Mouse (Mus musculus) small intestine, adult 2 months (tissue): ENCODE measurements at regions not wholly inside any gene's neighbourhood (a gene's known extent, or its start where the extent isn't known, plus 50 kb on each side); places are given as distances from the start of the nearest gene placed in this dataset.

ENCODE experiments used
- H3K27ac ChIP-seq: fragments of 200-500 bp; 2 replicates; pipeline ENCODE4 v1.5.1; 2012; ENCODE audit warnings: low read depth, low read length, control low read depth, inconsistent platforms; ENCODE audit not compliant: insufficient read depth
- H3K27me3 ChIP-seq: fragments of 200-500 bp; 2 replicates; pipeline ENCODE4 v1.6.1; 2012; ENCODE audit warnings: mild to moderate bottlenecking, moderate library complexity, low read length, inconsistent platforms; ENCODE audit not compliant: control insufficient read depth, insufficient read depth
- H3K36me3 ChIP-seq: fragments of 200-500 bp; 2 replicates; pipeline ENCODE4 v1.6.1; 2012; ENCODE audit warnings: mild to moderate bottlenecking, low read length, control low read depth, inconsistent platforms; ENCODE audit not compliant: control insufficient read depth, insufficient read depth
- H3K4me1 ChIP-seq: fragments of 200-500 bp; 2 replicates; pipeline ENCODE4 v1.6.1; 2012; ENCODE audit warnings: low read length, inconsistent platforms, mixed read lengths; ENCODE audit not compliant: control insufficient read depth, insufficient read depth, insufficient read length
- H3K4me3 ChIP-seq: fragments of 200-500 bp; 2 replicates; pipeline ENCODE4 v1.5.1; 2012; ENCODE audit warnings: low read depth, mild to moderate bottlenecking, control low read depth, inconsistent platforms, low read length, moderate library complexity
- CTCF ChIP-seq: fragments of 200-500 bp; IDR thresholded peaks from 2 replicates; pipeline ENCODE4 v1.5.1; 2012; ENCODE audit warnings: low read depth, mild to moderate bottlenecking, control low read depth, inconsistent platforms, low read length, moderate library complexity, mixed read lengths; ENCODE audit not compliant: insufficient replicate concordance, insufficient read length; ENCODE audit errors: extremely low read depth
- POLR2A ChIP-seq: fragments of 200-500 bp; IDR thresholded peaks from 2 replicates; pipeline ENCODE4 v1.6.1; 2012; ENCODE audit warnings: low read depth, mild to moderate bottlenecking, control low read depth, inconsistent platforms, low read length, moderate library complexity
- WGBS: fragments of 180-500 bp; shearing (Covaris S2); methylation state at CpG from one replicate; pipeline ENCODE4 v1.1.7; 2018; 5-methylcytosine and 5-hydroxymethylcytosine counted together

DNA sequence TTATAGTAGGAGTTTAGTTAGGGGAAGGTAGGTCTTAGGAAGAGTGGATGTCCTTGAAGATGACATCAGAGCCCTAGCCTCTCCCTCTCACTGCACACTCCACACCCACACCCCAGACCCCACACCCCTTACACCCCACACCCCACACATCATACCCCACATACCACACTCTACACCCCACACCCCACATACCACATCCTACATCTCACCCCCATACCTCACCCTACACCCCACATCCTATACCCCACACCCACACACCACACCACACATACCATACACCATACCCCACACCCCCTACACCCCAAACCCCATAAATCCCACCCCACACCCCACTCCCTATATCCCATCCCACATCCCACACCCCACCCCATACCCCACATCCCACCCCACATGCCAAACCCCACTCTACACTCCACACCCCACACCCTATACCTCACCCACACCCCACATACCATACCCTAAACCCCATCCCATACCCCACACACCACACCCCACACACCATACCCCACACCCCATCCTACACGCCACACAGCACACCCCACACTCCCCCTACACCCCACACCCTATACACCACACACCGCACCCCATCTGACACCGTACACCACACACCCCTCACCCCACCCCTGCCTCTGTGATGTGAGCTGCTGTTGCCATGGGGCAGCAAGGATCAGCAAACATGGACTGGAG, 323.7 kb upstream of the G2e3 start:
- 94% methylated on average over 3 of the region's 3 CpGs for WGBS

DNA sequence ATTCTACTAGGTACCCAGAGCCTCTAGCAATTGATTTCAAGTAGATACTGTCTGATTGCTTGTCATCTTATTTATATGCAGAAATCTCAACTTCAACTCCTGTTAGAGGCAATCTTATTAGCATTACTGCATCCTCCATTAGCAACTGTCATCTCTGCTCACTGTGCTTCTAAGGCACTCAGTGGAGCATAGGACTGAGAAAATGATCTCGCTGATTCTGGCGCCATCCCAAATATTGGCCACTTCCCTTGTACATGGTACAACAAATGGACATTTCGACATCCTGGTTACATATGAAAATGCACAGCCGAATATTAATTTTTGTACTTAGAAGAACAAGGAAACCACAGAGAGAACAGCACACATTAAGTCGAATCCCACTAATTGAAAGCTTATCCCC, 329.7 kb upstream of the G2e3 start:
- Histone ChIP-seq H3K36me3 (no peaks in the 10 kb centered on the region), H3K27ac (no peak overlapping the region), H3K27me3 (no peaks in the 10 kb centered on the region), H3K4me1 (no peaks in the 10 kb centered on the region), H3K4me3 (no peak overlapping the region)
- no peak for TF ChIP-seq CTCF
- no peak for TF ChIP-seq POLR2A
- WGBS, result 89% methylated on average over 5 of the region's 5 CpGs

More for the DNA sequence above, 323.7 kb upstream of the G2e3 start:
- no peak overlapping the region for H3K4me3 ChIP-seq
- no peak for TF ChIP-seq CTCF
- TF ChIP-seq POLR2A, result no peak
- no peak overlapping the region for H3K27ac ChIP-seq
- no peaks in the 10 kb centered on the region for H3K36me3 ChIP-seq
- no peaks in the 10 kb centered on the region for H3K4me1 ChIP-seq
- no peaks in the 10 kb centered on the region; the same call in 1 of the 2 replicates for H3K27me3 ChIP-seq

DNA sequence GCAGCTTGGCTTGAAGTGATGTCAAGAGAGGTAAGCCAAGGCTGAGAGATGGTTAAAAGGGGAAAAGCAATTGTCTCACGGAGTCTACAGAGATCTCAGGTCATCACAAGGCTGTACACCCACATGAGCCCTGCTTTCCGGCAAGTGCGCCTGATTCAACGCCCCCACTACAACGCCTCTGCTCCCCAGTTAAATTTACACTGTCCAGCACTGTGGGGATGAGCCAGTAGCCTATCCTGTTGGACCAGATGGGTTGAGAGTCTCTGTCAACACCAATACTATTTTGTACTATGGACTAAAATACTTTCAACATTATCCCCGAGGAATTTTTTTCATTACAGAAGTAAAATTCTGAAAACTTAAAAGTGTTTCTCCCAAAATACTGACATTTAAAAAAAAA, 331.8 kb upstream of the G2e3 start:
- Histone ChIP-seq H3K4me1 (no peaks in the 10 kb centered on the region), H3K27me3 (no peaks in the 10 kb centered on the region), H3K27ac (no peak overlapping the region), H3K4me3 (no peak overlapping the region), H3K36me3 (no peaks in the 10 kb centered on the region)
- TF ChIP-seq POLR2A, result no peak
- TF ChIP-seq CTCF, result no peak
- WGBS, result 86% methylated on average over 6 of the region's 6 CpGs

DNA sequence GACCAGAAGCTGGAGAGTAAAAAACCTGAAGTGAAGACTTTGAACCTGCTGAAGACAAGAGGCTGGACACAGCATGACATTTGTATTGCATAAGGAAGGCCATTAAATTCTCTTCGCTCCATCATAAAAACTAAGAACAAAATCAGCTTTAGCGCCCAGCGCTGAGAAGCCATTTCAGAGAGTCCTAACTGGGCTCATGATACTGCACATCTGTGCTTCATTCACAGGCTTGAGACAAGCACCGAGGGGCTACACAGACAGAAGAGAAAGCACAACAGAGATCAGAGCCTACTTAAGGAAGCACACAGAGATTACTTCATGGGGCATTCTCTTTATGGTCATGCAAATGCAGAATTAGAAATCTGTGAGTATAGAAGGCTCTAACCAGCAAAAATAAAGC, 338.2 kb upstream of the G2e3 start:
- Histone ChIP-seq H3K27me3 (no peaks in the 10 kb centered on the region), H3K27ac (no peak overlapping the region), H3K4me1 (peaks cover 4% of the 10 kb centered on the region; the same call in 1 of the 2 replicates), H3K4me3 (no peak overlapping the region), H3K36me3 (no peaks in the 10 kb centered on the region)
- WGBS, result 92% methylated on average over 4 of the region's 4 CpGs
- no peak for TF ChIP-seq CTCF

DNA sequence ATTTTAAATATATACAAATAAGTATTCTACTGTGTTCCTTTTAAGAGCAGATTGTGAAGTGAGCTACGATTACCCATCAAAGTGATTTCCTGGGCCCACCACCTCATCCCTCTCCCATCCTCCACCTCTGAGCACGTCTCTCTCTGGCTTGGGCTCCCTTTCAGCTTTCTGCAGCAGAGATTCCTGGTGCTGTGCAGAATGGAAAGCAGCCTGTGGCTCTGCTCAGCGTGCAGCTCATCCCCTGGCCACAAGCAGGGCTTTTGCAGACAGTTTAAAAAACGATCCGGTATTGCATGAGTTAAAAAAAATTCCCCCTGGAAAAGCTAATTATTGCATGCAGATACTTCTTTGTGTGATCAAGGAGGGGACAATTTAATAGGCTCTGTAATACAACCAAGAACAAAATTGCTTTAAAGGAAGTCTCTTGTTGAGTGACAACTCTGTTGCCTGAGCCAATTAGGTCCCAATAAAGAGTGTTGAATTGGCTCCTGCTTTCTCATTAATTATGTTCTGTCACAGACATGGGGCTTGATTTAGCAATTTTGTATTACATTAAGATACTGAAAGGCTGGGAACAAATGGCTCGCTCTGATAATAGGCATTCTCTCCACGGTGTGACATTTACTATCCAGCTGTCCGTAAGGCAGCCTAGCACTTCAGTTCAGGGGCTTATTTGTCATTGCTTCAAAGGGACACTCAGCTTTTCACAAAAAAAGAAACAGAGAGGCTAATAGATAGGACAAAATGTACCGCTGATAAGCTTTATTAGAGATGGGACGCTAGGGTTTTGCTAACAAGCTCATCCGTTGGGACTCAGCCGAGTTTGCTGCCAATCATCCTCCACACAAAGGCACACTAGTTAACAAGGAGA, 345.9 kb upstream of the G2e3 start:
- Histone ChIP-seq H3K36me3 (no peaks in the 10 kb centered on the region), H3K27ac (no peak overlapping the region), H3K27me3 (no peaks in the 10 kb centered on the region), H3K4me1 (peaks cover 12% of the 10 kb centered on the region), H3K4me3 (no peak overlapping the region)
- WGBS, result 68% methylated on average over 12 of the region's 12 CpGs
- no peak for TF ChIP-seq POLR2A
- TF ChIP-seq CTCF, result no peak

DNA sequence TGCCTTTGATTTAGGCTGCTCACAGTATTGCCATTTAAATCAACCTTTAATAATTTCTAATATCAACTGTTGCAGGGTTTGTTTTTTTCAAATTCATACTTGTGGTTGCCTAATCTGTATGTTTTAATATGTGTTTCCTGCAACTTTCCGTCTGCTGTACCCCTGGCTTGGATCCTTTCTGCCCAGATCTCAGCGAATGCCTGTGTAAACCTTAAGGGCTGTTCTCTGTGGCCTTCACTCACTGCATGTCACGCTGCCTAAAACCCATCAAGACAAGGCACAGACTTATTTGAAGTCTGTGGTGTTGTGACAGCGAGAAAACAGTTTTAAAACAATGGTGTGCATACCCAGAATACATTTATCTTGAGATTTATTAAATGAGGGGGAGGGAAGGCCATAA, 346.8 kb upstream of the G2e3 start:
- no peak overlapping the region for H3K27ac ChIP-seq
- H3K4me3 ChIP-seq, result no peak overlapping the region
- H3K36me3 ChIP-seq, result no peaks in the 10 kb centered on the region
- no peak for TF ChIP-seq POLR2A
- TF ChIP-seq CTCF, result no peak
- WGBS, result 68% methylated on average over 4 of the region's 4 CpGs
- no peaks in the 10 kb centered on the region for H3K27me3 ChIP-seq
- peaks cover 12% of the 10 kb centered on the region for H3K4me1 ChIP-seq

DNA sequence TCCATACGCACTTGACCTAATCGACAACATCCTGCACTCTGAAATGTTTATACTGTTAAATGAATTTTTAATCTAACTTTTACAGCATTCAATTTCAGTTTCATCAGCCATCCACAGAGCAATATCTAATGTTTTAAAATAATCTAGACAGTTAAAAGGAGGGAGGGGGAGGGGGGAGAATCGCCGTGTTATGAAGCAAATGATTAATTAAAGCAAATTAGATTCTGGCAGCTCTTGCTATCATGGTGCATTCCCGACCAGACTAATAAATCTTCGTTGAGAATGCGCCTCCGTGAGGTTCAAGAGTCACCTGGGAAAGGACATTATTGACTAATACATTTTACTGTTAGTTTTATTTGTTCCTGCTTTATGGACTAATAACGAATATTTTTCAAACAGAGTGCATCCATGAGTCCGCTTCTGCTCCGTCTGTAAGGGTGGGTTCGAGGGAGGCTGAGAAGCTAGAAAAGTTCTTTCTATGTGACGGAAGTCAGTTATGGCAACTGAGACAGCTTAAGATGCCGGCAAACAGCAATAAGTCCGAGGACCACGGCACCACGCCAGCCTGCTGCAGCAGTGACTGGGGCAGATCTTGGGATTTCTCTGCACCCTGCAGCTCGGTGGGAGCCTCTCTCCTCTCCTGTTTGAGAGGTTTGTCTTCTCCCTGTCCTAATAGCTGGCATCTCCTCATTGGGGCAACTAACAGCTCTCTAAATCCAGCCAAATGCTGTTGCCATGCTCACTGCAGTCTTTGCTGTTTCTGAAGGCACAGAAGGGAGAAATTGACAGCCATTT, 347.4 kb upstream of the G2e3 start:
- no peak overlapping the region for H3K27ac ChIP-seq
- WGBS, result 29% methylated on average over 18 of the region's 18 CpGs
- no peaks in the 10 kb centered on the region for H3K27me3 ChIP-seq
- no peaks in the 10 kb centered on the region for H3K36me3 ChIP-seq
- no peak overlapping the region for H3K4me3 ChIP-seq
- H3K4me1 ChIP-seq, result peaks cover 12% of the 10 kb centered on the region
- TF ChIP-seq POLR2A (no peak), CTCF (no peak)
